Mouse (Mus musculus): ENCODE results near the gene Tmem222.

- TF ChIP-seq USF1 (IDR thresholded peaks at IDR 0.05; ENCODE audit: low read depth) = no peak
- no peak for TF ChIP-seq POLR2A (IDR thresholded peaks at IDR 0.05; ENCODE audit: insufficient read length, low read depth)
- TF ChIP-seq MYOD1 (IDR thresholded peaks at IDR 0.05; ENCODE audit: control insufficient read depth in 1 of 3, insufficient read length in 2 of 3, low read depth in 2 of 3) = peak in 2 of 3 experiments; percentile 63 to 72
- TF ChIP-seq TCF3 (IDR thresholded peaks at IDR 0.05; ENCODE audit: insufficient read length, low read depth) = no peak
- no peak for TF ChIP-seq TCF12 (IDR thresholded peaks at IDR 0.05; ENCODE audit: insufficient read depth, poor library complexity, severe bottlenecking)
- no peak for TF ChIP-seq MAX (IDR thresholded peaks at IDR 0.05; ENCODE audit: low read depth)
- no peak for TF ChIP-seq E2F4 (IDR thresholded peaks at IDR 0.05; ENCODE audit: insufficient read depth)
- no peak for TF ChIP-seq CEBPB (IDR thresholded peaks at IDR 0.05; ENCODE audit: insufficient read depth, poor library complexity, severe bottlenecking)
- TF ChIP-seq MYOG (IDR thresholded peaks at IDR 0.05; ENCODE audit: control insufficient read depth in 1 of 3, insufficient read depth in 1 of 3, insufficient read length in 2 of 3, low read depth in 2 of 3) = peak in 1 of 3 experiments; percentile 4
- no peak for TF ChIP-seq POLR2AphosphoS2 (IDR thresholded peaks at IDR 0.05; ENCODE audit: insufficient read length, low read depth)
- no peak for TF ChIP-seq REST (IDR thresholded peaks at IDR 0.05; ENCODE audit: insufficient read depth, insufficient read length)
Observed at GRCm38 (mm10) chr4:133297801-133298238, 20.2 kb upstream of the Tmem222 start.
